1 mouse cellular context compared by ENCODE assay signal in the genomic region with DNA sequence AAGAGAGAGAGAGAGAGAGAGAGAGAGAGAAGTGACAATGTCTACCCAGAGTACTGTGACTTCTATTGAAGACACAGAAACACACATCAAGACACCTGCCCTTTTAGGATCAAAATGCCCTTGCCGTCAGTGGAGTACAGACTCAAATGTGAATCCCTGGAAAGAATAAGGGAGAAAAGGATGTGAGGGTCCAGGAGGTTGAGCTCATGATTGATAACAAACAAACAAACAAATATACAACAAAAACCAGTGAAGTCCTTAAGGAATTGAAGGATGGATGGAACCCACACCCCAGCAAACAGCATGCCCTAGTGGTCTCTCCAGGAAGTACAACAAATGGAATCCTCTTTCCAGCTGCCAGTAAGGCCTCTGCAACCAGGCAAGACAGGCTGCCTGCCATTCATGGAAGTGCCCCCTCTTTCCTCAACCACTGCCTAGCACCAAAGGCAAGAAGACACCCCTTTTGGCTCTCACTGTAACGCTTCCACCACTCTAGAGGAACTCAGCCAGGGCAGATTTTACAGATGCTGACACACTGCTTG.
TF ChIP-seq lines count a peak whose summit lies in the region.

No protein-coding gene starts in this region.

TF ChIP-seq in CH12.LX, 34 proteins besides CTCF, POLR2A, EP300 and RAD21:
- TF ChIP-seq MEF2A (IDR thresholded peaks at IDR 0.05; ENCODE audit: borderline replicate concordance, low read depth, low read length) (no peak), UBTF (IDR thresholded peaks at IDR 0.05; ENCODE audit: low read depth, low read length) (no peak), SMC3 (IDR thresholded peaks at IDR 0.05; ENCODE audit: low read depth, low read length) (peak; percentile 58), HCFC1 (IDR thresholded peaks at IDR 0.05; ENCODE audit: low read depth, low read length) (peak; percentile 23; the same call in 1 of the 2 replicates), MXI1 (IDR thresholded peaks at IDR 0.05; ENCODE audit: low read depth, low read length) (0 out of 2 replicates have a peak, but pooled peaks have one; percentile 57), SIN3A (IDR thresholded peaks at IDR 0.05; ENCODE audit: low read length) (0 out of 2 replicates have a peak, but pooled peaks have one; percentile 44)
